Mouse (Mus musculus): ENCODE measurements at regions not wholly inside any gene's neighbourhood (a gene's known extent, or its start where the extent isn't known, plus 50 kb on each side); places are given as distances from the start of the nearest gene placed in this dataset.

DNA sequence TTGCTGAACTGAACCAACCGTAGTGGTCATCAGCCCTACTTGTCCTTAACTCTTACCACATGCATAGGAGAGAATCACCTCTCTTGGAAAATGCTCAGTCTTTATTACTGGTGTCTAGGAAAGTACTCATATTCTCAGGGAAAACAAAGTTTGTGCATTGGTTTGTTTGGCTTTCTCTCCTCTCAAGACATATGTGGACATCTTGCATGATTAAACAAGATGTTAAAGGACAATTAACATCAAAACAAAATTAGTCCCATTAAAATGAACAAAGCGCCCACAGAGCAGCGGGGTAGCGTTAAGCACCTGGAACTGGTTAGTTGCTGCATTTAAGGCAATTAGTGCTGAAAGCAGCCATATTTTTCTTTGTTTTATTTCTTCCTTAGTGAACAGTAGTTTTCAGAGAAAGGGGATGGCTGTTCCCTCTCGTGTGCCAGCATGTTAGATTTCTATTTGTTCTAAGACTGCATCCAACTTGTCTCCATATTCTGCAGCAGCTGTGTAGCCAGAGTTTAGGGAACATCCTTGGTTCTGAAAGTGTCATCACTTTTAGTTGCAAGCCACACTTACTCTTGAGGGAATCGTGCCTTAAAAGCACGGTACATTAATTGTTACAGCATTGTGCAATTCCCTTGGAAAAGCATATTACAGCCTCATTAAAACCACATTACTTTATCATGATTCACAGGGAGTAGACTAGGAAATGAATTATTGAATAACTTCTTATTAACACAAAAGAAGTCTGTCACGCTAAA, 137.7 kb downstream of the Ube2u start:
- no peak for TF ChIP-seq CTCF (IDR thresholded peaks at IDR 0.05; ENCODE audit: low read depth)
- TF ChIP-seq EP300 (IDR thresholded peaks at IDR 0.05; ENCODE audit: low read depth), result no peak

All from liver, embryonic 14.5 days (tissue).